Mouse (Mus musculus): Measurements from ENCODE around the gene Lrrc8a.

Lrrc8a gene

GRCm38 (mm10) chr2:30237199-30237880 lies at the start of gene Lrrc8a:
TSS of gene Lrrc8a (plus strand) at chr2:30237715.
- DNase-seq = peak; percentile 100

- no peak for DNase-seq
These were observed 45.5 kb upstream of the Lrrc8a start for GRCm38 (mm10) chr2:30191790-30192580.

GRCm38 (mm10) chr2:30194656-30195055 lies 42.9 kb upstream of the Lrrc8a start:
- DNase-seq = no peak

GRCm38 (mm10) chr2:30198021-30198420 lies 39.5 kb upstream of the Lrrc8a start:
- no peak for DNase-seq

GRCm38 (mm10) chr2:30199984-30200383 lies 37.5 kb upstream of the Lrrc8a start:
- no peak for DNase-seq

- no peak for DNase-seq
These were observed 37.1 kb upstream of the Lrrc8a start for GRCm38 (mm10) chr2:30200388-30200925.

- DNase-seq = peak; percentile 37
These were observed 34.1 kb upstream of the Lrrc8a start for GRCm38 (mm10) chr2:30203439-30203838.

- DNase-seq = no peak
These were observed 32.3 kb upstream of the Lrrc8a start for GRCm38 (mm10) chr2:30205255-30205628.

- peak; percentile 93 for DNase-seq
These were observed 31.7 kb upstream of the Lrrc8a start, which contains the start of gene Kyat1 for GRCm38 (mm10) chr2:30205629-30206357. TSS of gene Kyat1 (minus strand) at chr2:30205847.

- no peak for DNase-seq
These were observed 30.1 kb upstream of the Lrrc8a start for GRCm38 (mm10) chr2:30207401-30207800.

GRCm38 (mm10) chr2:30207886-30208285 lies 29.6 kb upstream of the Lrrc8a start:
- no peak for DNase-seq

- no peak for DNase-seq
These were observed 25.9 kb upstream of the Lrrc8a start for GRCm38 (mm10) chr2:30211408-30212168.

GRCm38 (mm10) chr2:30212169-30212545 lies 25.4 kb upstream of the Lrrc8a start:
- no peak for DNase-seq

GRCm38 (mm10) chr2:30212951-30213350 lies 24.6 kb upstream of the Lrrc8a start:
- DNase-seq = no peak

GRCm38 (mm10) chr2:30214745-30215144 lies 22.8 kb upstream of the Lrrc8a start:
- DNase-seq = no peak

GRCm38 (mm10) chr2:30215493-30215892 lies 22.0 kb upstream of the Lrrc8a start:
- DNase-seq = no peak

- no peak for DNase-seq
These were observed 21.2 kb upstream of the Lrrc8a start for GRCm38 (mm10) chr2:30216293-30216692.

- no peak for DNase-seq
These were observed 1.9 kb upstream of the Lrrc8a start for GRCm38 (mm10) chr2:30235593-30235992.

- DNase-seq = no peak
These were observed 903 bp upstream of the Lrrc8a start for GRCm38 (mm10) chr2:30236426-30237198.

- peak; percentile 84 for DNase-seq
These were observed 366 bp downstream of the Lrrc8a start for GRCm38 (mm10) chr2:30237881-30238280.

GRCm38 (mm10) chr2:30238906-30239465 lies 1.5 kb downstream of the Lrrc8a start:
- DNase-seq = no peak

All from thymus, postnatal 14 days (tissue).